Mouse (Mus musculus): Measurements from ENCODE around the gene Fam149b.
"Not testable (repeated sequence)": the region's sequence is repeated elsewhere in the genome, so short reads cannot be mapped to it uniquely, and the experiment has no call there.

Fam149b gene

GRCm38 (mm10) chr14:20347991-20348541 lies at the start of gene Fam149b, which contains the start of gene Ecd:
Gene Fam149b, plus strand, starts transcription at chr14:20348162.
Gene Ecd, minus strand, starts transcription at chr14:20348121.
- peak; percentile 96 for DNase-seq (ENCODE audit: low read depth)

- not testable (repeated sequence) for DNase-seq (ENCODE audit: low read depth)
Observed at GRCm38 (mm10) chr14:20305085-20305484, 42.9 kb upstream of the Fam149b start.

- DNase-seq (ENCODE audit: low read depth) = no peak
Observed at GRCm38 (mm10) chr14:20315137-20315536, 32.8 kb upstream of the Fam149b start.

- DNase-seq (ENCODE audit: low read depth) = peak; percentile 47
Observed at GRCm38 (mm10) chr14:20319420-20319819, 28.5 kb upstream of the Fam149b start.

GRCm38 (mm10) chr14:20324196-20324595 lies 23.8 kb upstream of the Fam149b start:
- DNase-seq (ENCODE audit: low read depth) = no peak

- DNase-seq (ENCODE audit: low read depth) = no peak
Observed at GRCm38 (mm10) chr14:20328474-20328873, 19.5 kb upstream of the Fam149b start.

- no peak for DNase-seq (ENCODE audit: low read depth)
Observed at GRCm38 (mm10) chr14:20331316-20331715, 16.6 kb upstream of the Fam149b start.

GRCm38 (mm10) chr14:20339415-20339814 lies 8.5 kb upstream of the Fam149b start:
- DNase-seq (ENCODE audit: low read depth) = peak; percentile 5

- DNase-seq (ENCODE audit: low read depth) = peak; percentile 46
Observed at GRCm38 (mm10) chr14:20340149-20340548, 7.8 kb upstream of the Fam149b start.

GRCm38 (mm10) chr14:20340866-20341265 lies 7.1 kb upstream of the Fam149b start:
- DNase-seq (ENCODE audit: low read depth) = peak; percentile 5

GRCm38 (mm10) chr14:20345885-20346284 lies 2.1 kb upstream of the Fam149b start:
- DNase-seq (ENCODE audit: low read depth) = no peak

- DNase-seq (ENCODE audit: low read depth) = no peak
Observed at GRCm38 (mm10) chr14:20347441-20347990, 446 bp upstream of the Fam149b start.

- DNase-seq (ENCODE audit: low read depth) = no peak
Observed at GRCm38 (mm10) chr14:20363230-20363629, 15.3 kb downstream of the Fam149b start.

GRCm38 (mm10) chr14:20368271-20368670 lies 20.3 kb downstream of the Fam149b start:
- DNase-seq (ENCODE audit: low read depth) = no peak

- no peak for DNase-seq (ENCODE audit: low read depth)
Observed at GRCm38 (mm10) chr14:20370798-20371197, 22.8 kb downstream of the Fam149b start.

GRCm38 (mm10) chr14:20371854-20372253 lies 23.9 kb downstream of the Fam149b start:
- DNase-seq (ENCODE audit: low read depth) = no peak

- DNase-seq (ENCODE audit: low read depth) = peak; percentile 45
Observed at GRCm38 (mm10) chr14:20377112-20377521, 29.2 kb downstream of the Fam149b start.

- no peak for DNase-seq (ENCODE audit: low read depth)
Observed at GRCm38 (mm10) chr14:20378313-20379061, 30.5 kb downstream of the Fam149b start.

- DNase-seq (ENCODE audit: low read depth) = no peak
Observed at GRCm38 (mm10) chr14:20379087-20379640, 31.2 kb downstream of the Fam149b start.

- no peak for DNase-seq (ENCODE audit: low read depth)
Observed at GRCm38 (mm10) chr14:20379753-20380430, 31.9 kb downstream of the Fam149b start.

- peak; percentile 95 for DNase-seq (ENCODE audit: low read depth)
Observed at GRCm38 (mm10) chr14:20388441-20389129, 40.6 kb downstream of the Fam149b start, which contains the start of gene Dnajc9. Gene Dnajc9, minus strand, starts transcription at chr14:20388910.
